Mouse (Mus musculus): ENCODE measurements around the gene Gm45837.

The Gm45837 gene

GRCm38 (mm10) chr7:101465850-101466580, 55.3 kb downstream of the Gm45837 start:
- DNase-seq: no peak

- no peak for DNase-seq
Measured at GRCm38 (mm10) chr7:101466581-101467081, 55.9 kb downstream of the Gm45837 start.

- no peak for DNase-seq
Measured at GRCm38 (mm10) chr7:101471423-101471822, 60.7 kb downstream of the Gm45837 start.

DNA sequence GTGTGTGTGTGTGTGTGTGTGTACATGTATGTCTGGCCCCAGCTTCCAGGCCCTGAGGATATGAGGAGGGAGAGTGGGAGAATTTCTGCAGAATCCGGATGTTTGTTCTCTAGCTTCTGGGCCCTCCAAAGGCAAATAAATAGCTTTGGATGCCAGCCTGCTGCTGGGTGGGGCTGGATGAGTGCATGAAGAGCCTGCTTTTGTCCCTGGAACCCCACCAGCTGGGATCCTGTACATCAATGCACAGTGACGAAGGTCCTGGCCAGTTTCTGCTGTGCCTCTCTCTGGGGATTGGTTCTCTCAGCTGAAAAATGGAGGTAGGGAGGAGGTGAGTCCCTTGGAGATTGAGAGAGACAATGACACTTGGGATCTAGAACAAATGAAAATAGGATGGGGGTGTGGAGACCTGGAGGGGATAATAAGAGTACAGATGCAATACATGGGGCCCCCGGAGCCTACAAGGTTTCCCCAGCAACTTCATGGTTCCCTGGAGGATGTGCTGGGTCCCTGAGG, 61.3 kb downstream of the Gm45837 start:
- DNase-seq: no peak

- no peak for DNase-seq
Measured at GRCm38 (mm10) chr7:101472598-101473558, 62.2 kb downstream of the Gm45837 start.

GRCm38 (mm10) chr7:101474399-101474811, 63.7 kb downstream of the Gm45837 start:
- DNase-seq: no peak

- no peak for DNase-seq
Measured at GRCm38 (mm10) chr7:101476028-101476427, 65.3 kb downstream of the Gm45837 start.

GRCm38 (mm10) chr7:101476493-101476892, 65.8 kb downstream of the Gm45837 start:
- DNase-seq: no peak

DNA sequence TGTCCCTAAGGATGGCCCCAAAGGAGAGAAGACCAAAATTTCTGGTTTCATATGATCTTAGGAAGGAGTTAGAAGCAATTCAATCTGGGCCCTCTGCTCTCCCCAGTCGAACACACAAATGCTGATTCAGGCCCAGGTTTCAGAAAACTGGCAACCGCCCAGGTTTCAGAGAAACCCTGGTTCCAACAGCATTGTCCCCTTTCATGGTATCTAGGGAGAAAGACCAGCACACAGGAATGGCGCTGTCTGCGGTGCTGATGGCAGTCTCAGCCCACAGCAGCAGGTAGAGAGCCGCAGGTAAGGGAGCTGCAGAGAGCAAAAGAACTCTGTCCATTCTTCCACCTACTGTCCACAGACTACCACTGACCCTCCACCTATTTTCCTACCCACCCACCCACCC, 66.5 kb downstream of the Gm45837 start:
- peak; percentile 52 to 54 for DNase-seq

- DNase-seq: no peak
Measured at GRCm38 (mm10) chr7:101478099-101478498, 67.4 kb downstream of the Gm45837 start.

GRCm38 (mm10) chr7:101479841-101480240, 69.2 kb downstream of the Gm45837 start:
- DNase-seq: peak; percentile 55 to 71

DNA sequence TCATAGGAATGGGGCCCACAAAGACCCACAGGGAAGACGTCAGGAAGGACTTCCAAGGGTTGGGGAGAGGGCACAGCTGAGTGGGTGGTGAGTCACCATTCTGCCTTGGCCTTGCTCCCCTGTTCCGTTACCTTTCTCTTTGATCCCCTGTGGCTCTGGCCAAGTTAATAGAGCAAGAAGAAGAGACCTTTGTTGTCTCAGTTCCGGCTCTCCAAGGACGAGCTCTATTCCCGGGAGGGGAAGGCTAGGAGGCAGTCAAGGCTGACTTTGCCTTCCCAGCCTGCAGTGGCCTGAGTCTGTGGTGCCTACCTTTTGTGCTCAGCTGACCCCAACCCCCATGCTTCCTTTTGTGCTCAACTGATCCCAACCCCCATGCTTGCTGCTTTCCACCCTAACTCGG, 70.0 kb downstream of the Gm45837 start:
- DNase-seq: no peak

DNA sequence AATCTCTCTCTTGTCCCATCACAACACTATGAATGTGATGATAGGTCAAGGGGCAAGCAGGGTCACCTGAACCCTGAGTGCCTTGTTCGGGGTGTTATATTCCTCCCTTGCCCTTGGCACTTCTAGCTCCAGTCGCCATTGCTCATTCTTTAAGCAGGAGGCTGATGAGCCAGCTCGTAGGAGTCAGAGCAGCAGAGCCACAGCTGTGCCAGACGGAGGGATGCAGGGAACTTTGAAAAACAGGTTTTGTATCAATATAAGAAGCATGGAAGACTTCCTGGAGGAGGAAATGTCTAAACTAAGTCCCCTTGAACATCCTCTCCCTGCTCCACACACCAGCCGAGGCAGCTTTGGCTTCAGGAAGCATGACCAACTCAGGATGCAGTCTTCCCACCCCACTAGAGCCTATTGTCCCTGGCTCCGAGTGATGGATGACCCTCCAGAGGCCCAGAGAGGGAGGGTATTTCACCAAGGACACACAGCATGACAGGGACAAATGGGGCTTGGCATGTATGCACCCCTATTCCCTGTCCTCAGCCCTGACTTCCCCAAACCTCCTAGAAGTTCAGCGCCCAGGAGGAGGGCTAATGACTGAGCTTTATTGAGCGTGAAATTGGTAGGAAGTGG, 71.3 kb downstream of the Gm45837 start:
- no peak for DNase-seq

- no peak for DNase-seq
Measured at GRCm38 (mm10) chr7:101482499-101483081, 71.9 kb downstream of the Gm45837 start.

DNA sequence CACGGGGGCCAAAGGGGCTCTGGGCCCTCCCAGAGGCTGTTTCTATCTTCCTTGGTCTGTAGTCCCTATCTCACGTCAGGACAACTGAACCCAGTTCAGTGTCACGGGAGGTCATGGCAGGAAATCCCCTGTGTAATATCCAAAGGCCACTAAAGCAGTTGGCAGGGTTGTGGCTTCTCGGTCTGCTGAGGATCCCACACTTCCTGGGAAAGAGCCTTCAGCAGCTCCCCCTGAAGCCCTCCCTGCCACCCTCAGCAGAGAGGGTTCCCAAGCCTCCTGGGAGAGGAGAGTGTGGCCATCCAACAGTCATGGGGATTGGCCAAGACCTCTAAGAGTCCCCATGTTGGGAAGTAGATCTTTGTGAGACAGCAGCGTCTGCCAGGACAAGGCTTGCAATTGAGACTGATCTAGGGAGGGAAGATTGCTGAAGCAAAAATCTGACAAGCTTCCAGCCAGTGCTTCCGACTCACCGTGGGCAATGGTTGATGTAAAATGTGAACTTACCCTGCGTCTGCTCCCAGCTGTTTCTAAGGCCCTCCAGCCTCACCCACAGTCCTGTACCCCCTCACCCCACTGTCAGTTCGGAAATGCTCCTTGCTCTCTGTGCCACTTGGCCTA, 72.9 kb downstream of the Gm45837 start:
- DNase-seq: no peak

- no peak for DNase-seq
Measured at GRCm38 (mm10) chr7:101487102-101487501, 76.4 kb downstream of the Gm45837 start.

DNA sequence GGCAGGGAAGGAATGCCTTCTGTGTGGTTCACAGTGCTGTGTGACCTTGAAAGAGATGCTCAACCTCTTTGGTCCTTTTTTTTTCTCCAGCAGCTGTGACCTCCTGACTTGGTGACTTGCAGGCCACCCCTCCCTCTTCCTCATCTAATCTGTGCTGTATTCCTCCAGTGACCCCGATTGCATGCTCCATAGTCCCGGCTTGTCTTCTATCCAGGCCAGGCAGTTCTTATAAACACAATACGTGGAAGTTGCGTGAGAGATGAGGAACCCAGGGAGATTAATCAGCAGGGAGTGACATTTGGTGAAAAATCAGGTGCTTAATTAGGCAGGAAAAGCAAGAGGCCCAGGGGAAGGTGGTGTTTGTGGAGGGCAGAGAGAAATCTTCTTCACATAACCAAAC, 80.3 kb downstream of the Gm45837 start:
- DNase-seq: no peak

DNA sequence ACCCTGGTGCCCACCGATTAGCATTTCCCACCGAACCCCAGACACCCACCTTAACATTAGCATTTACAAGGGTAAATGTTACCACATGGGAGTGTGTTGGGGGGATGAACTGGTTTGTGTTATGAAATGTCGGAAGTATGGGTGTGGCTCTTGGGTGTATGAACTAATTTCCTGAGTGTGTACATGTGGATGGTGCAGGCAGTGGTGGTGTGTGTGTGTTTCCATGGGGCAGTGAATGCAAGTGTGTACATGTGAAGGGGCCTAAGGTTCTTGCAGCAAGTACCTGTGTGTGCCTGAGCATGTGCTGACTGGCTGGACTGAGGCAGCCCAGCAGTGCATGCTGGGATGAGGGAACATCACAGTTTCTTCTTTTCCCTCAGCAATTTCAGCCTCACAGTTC, 87.7 kb downstream of the Gm45837 start:
- DNase-seq: no peak

- no peak for DNase-seq
Measured at GRCm38 (mm10) chr7:101499251-101499650, 88.6 kb downstream of the Gm45837 start.

DNA sequence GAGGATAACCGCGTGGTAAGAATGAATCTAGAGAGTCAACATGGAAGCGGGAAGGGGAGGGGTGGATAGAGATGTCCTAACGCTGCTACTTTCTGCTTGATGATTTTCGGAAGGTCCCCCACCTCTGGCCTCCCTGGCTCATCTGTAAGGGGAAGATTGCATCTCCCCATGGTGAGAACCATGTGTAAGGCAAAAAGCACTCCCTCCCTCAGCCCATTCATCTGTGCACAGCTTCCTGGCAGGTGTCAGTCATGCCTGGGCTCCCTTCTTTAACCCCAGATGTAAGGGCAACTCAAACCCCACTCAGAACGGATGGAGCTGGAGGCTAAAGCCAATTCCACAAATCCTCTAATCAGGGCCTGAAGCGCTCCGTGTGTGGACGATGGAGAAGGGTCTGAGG, 89.0 kb downstream of the Gm45837 start:
- no peak for DNase-seq

DNA sequence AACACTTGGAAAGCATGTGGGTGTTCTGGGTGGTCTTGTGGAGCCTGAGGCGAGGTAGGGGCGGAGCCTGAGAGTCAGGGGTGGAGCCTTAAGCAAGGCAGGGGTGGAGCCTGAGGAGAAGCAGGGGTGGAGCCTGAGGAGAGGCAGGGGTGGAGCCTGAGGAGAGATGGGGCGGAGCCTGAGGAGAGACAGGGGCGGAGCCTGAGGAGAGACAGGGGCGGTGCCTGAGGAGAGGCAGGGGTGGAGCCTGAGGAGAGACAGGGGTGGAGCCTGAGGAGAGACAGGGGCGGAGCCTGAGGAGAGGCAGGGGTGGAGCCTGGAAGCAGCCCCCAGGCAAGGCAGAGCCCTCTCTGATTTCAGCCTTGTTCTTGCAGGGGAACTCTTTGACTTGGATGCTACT, 90.5 kb downstream of the Gm45837 start:
- DNase-seq: no peak

GRCm38 (mm10) chr7:101501675-101502074, 91.0 kb downstream of the Gm45837 start:
- no peak for DNase-seq

Data from cerebellum, postnatal 14 days (tissue).